Mouse (Mus musculus): ENCODE results near the gene Aldob.

Aldob gene

DNA sequence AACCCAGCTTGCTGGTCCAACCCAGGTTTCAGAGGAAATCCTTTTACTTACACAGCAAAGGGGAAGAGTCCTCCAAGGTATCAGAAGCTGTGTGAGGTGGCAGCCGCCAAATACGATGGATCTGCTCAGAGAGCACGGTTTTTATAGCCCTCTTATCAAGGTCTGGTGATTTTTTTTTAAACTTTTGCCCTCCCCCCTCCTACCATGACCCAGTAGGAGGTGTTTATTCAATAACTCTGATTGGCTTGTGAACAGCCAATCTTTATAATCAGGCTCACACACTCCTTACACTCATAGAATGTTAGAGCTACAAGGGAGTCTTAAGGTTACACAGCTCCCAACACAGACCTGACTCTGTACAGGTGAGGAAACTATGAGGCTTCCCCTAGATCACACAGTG lies at the start of gene Aldob:
Aldob (minus strand) TSS at position 164 of the 400 bp plus-strand sequence.
- DNase-seq (ENCODE audit: low read depth, low spot score): no peak

DNA sequence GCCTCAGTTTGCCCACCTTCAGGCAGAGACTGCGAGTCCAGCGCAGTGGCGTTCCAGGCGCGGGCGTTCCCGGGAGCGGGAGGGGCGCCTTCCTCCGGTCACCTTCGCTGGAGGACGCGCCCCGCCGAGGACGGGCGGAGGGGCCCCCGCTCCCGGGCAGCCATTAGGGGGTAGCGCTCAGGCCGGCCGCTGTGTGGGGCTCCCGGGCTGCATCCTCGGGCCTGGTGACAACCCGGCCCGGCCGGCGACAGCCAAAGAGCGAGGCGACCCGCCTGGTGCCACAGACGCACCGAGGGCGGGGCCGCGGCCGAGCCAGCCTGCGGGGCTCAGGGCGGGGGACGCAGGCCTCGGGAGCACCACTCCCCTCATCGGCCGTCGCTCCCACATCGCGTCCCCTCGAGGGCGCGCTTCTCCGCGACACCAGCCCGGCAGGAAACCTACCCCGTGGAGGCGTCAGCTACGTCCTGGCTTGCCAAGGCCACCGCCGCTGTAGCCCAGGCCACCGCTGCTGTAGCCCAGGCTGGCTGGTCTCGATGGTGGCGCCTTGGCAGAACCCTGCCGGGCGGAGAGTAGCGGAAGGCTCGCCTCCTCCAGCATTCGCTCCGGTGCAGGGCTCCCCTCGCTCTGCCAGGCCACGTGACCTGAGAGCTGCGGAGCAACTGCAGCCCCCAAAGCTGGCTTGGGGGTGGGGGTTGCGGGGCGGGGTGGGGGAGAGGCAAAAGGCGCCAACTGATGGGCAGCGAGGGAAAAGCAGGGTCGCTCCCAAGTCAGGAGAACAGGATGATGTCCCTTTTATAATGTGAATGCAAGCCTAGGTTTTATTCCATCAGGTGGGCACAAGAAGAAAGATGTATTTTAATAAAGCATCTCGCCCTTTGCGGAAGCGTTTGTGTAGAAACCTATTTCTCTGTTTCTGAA lies 48.1 kb upstream of the Aldob start, which contains the start of gene Tmem246:
Tmem246 (minus strand) TSS at position 694 of the 918 bp plus-strand sequence.
- DNase-seq (ENCODE audit: low read depth, low spot score): peak; percentile 56

DNA sequence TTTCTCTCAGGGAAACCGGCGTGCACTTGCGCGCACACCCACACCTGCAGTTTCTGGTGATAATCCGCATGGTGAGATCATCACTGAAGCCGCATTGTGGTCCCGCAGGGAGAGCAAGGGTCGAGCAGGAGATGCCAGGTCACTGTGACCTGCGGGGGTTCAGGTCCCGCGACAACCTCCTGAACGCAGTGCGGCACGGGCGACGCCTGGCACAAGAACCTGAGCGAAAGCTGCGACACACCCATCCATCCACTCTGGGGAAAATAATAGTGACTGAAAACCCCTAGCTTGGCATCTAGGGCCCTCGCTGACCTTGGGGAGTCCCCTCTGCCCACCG lies 47.5 kb upstream of the Aldob start:
- peak; percentile 32 for DNase-seq (ENCODE audit: low read depth, low spot score)

DNA sequence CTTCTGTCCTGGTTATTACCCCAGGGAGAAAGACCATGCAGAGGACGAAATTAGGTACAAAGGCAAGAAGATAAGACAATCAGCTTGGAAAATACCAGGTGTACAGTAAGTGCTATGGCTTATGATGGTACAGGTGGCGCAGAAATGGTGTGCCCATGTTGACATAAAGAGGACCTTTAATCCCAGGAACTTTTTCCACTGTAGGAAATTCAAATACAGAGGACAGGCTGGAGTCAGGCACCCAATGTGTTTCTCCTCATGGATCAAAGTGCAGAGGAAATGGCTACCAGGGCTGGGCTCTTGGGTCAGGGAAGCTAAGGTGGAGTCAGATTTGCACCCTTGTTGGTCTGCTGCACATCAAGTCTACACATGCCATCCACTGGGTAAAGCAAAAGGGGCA lies 40.8 kb upstream of the Aldob start:
- no peak for DNase-seq (ENCODE audit: low read depth, low spot score)

DNA sequence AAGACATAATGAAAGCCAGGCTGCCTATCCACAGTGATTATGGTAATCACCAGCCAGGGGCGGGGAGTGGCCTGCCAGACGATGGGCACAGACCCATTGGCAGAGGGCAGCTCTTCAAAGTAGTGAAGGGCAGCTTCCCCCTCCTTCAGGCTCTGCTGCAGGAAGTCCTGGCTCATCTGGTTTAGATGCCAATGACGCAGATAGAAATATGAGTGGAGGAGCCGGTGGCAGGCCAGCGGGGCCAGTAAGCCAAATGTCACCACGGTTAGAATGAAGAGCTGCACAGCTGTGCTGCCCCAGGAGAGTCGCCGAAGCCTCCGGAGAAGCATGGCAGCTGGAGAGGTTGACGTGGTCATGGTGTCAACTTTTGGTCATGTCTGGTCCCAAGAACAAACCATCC lies 37.5 kb upstream of the Aldob start:
- no peak for DNase-seq (ENCODE audit: low read depth, low spot score)

DNA sequence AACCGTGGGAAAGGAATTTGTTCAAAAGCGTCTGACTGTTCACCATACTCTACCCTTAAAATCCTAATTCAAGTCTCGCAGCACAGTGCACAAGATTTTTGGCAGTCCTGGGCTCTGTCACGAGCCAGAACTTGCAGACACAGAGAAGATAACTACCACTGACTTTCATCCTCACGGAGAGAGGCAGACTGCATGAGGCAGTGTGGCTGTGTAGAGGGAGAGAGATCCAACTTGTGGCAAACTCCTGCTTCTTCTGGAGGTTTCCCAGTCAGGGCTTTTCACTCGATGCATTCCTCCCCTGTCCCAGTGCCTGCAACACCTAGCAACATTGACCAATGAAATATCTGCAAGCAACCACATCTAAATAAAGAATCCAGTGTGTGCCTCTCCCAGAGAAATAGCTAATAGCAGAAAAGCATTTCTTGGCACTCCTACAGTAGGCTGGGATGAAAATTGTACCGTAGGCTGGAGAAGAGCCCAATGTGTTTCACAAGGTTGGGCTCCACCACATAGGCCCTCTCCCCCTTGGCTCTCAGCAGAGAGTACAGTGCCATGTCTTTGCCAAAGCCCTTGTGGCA lies 36.3 kb upstream of the Aldob start:
- DNase-seq (ENCODE audit: low read depth, low spot score): no peak

DNA sequence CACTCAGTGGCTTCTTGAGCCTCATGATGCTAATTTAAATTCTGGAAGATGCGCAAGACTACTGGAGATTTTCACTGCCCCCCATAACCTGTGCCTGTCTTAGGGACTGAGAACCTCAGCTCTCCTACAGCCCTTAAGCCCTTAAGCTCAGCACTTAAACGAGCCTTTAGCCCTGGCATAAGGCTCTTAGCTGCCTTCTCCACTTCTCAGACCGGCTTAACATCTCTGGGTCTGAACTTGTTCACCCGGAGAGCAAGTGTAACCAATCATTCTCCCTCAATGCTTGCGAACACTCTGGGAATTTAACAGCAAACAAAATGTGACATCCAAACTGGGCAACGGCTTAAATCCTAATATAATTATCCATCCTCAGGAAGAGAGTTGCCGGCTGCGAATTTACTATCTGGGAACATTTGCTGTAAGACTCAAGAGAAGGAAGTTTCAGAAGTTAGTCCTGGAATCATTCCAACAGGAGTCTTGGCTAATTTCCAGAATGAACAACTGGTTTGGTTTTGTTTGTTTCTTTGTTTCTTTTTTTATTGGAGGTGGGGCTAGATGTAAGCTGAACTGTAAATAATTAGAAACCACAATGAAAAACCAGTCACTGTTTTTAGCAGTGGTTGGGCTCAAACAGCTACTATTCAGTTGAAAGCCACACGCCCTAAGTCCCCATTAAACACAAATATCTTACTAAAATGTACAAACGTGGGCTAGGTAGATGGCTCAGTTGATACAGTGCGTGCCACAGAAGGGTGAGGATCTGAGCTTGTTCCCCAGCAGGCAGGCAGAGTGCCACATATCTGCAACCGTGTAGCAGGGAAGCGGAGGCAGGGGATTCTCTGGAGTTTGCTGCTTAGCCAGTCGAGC lies 34.9 kb upstream of the Aldob start:
- no peak for DNase-seq (ENCODE audit: low read depth, low spot score)

DNA sequence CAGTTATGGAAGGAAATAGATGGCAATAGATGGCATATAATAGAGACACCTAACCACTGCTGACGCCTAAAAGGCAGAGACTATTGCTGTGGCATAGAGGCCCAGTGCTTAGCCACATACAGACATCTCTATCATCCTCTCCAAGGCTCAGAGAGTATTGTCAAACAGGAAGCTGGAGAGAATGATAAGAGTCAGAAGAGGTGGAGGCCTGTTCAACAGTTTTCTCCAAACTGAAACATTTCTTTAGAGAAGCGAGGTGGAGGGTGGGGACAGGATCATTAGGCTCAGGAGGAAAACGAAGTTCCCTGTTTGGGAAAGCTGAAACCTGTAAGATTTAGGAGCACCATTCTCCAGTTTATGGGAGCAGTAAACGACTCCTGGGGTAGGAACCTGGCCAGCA lies 31.9 kb upstream of the Aldob start:
- DNase-seq (ENCODE audit: low read depth, low spot score): no peak

DNA sequence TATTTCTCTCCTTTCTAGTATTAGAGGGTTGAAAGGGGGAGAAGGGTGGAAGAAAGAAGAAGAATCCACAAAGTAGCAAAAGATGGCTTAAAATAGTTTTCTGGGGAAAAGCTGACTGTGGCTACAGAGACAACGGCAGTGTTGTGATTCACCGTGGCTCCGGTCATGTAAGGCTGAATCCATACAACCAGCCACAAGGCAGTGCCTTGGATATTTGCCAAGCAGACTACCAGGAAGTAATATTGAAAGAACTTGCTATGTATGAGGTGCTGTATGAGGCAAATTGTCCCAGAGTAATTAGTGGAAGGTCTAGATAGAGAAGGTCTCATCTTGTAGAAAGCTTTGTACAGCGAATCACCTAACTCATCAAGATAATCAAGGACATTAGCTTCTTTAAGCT lies 22.8 kb upstream of the Aldob start:
- no peak for DNase-seq (ENCODE audit: low read depth, low spot score)

DNA sequence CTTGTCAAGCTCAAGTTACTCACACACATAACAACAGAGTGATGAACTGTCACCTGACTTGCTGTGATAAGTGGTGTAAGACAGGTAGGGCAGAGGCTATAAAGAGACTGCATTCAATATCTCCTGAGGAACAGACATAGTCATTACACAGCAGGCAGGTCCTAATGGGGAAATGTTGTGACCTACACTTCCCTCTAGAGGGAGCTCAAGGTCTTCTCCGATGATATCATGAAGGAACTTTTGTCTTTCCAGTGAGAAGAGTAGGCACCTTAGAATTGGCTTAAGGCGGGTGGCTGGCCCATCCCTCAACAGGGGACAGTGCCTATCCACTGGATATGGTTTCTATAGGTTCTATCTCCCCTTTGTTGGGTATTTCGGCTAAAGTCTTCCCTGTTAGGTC lies 18.3 kb upstream of the Aldob start:
- peak; percentile 71 for DNase-seq (ENCODE audit: low read depth, low spot score)

DNA sequence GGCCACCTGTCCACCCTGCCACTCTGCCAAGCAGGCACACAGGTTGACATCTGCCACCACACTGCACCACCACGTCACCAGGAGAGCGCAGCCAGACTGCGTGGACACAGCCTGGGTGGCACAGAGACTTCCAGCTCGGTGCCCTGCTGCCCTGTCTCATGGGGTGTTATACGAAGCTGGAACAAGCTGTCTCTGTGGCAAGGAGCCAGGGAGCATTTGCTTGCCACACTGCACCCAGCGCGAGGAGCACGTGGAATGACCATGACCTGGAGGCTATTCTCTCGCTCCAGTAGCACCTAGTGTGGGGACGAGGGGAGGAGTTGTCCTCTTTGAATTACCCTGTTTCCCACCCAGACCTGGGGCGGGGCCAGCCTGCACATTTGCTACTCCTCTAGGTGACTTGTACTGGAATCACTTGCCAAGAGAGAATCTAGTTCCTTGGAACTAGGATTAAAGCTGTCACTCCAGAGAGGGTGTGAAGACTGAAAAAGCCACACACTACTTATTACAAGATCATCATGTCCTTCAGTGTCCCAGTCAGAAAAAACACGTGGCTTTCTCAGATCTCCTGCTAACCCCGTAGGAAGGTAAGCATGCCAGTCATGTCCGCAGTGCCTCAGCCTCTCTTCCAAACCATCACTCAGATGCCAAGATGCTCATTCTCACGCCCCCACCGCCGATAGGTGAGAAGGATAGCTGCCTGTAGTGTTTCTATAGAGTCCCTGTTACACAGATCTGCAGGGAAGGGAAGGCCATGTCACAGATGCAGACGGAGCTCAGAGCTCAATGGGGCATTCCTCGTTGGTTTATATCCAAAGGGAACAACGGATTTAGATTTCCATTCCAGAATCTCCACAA lies 10.8 kb upstream of the Aldob start:
- DNase-seq (ENCODE audit: low read depth, low spot score): no peak

DNA sequence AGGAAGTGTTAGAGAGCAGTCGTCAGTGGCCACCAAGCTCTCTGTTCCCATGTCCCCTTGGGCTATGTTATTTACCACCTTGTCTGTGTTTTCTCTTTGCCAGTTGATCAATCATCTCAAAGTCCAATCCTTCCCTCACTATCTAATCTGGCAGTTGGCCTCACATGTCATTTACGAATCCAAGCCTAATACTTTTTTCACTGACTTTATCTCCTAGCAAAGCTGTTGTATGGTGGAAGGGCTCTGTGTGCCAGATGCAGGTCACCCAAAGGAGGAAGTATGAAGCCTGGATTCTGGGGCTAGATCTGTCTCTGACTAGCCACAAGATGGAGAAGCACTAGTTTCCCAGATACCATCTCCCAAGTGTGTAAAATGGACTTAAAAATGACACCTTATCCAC lies 8.8 kb upstream of the Aldob start:
- DNase-seq (ENCODE audit: low read depth, low spot score): no peak

DNA sequence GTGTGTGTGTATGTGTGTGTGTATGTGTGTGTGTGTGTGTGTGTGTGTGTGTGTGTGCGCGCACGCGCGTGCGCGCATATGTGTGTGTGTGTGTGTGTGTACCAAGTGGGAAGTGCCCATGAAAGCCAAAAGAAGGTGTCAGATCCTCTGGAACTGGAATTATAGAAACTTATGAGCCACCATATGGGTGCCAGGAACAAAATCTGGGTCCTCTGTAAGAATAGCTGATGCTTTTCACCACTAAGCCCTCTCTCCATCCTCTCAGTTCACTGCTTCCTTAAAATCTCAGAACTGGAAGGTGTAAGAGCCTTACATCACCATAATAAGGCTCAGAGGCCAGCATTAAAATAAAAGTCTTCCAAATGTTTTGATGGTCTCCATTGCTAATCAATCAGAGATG lies 8.0 kb upstream of the Aldob start:
- DNase-seq (ENCODE audit: low read depth, low spot score): no peak

DNA sequence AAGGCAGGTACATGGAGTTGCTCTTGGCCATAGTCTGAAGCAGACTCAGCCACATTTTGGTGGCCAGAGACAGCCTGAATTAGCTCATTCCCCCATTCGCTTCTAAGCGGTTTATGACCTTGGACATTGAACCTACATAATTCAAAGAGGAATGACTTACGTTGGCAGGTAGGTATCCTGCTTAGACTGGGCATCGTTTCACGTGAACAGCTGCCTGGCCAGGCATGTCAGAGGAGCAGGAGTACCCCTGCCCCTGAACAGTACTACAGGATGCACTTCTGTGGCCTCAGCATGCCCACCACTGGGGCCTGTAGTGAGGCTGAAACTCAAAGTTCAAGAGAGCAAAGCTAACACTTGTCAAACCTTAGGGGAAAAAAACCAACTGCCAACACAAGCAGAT lies 4.0 kb upstream of the Aldob start:
- DNase-seq (ENCODE audit: low read depth, low spot score): no peak

DNA sequence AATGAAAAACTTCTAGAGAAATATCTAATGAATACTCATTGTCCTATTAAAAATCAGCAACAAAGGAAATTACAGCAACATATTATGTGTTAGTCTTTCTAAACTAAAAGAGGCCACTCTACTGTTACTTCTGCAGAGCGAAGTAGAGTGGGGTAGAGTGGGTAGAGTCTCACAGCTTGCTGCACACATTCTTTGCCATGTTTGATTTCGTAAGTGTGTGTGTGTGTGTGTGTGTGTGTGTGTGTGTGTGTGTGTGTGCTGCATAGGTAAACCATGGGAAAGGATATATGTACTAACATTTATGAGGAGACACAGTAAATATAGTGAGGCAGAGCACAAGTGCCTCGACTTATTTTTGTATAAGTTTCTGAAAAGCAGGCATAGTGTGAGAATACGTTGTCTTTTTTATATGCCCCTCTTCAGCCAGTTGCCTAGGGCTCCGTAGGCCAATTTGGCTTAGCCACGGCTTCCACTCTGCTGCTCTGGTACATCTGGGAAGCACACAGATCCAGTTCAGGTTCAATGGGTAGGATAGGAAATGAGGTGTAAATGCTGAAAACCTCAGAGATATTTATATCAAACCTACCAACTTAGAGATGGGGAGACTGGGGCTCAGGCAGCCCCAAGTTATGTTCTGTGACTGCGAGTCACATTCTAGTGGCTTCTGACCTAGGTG lies 1.7 kb downstream of the Aldob start:
- DNase-seq (ENCODE audit: low read depth, low spot score): no peak

DNA sequence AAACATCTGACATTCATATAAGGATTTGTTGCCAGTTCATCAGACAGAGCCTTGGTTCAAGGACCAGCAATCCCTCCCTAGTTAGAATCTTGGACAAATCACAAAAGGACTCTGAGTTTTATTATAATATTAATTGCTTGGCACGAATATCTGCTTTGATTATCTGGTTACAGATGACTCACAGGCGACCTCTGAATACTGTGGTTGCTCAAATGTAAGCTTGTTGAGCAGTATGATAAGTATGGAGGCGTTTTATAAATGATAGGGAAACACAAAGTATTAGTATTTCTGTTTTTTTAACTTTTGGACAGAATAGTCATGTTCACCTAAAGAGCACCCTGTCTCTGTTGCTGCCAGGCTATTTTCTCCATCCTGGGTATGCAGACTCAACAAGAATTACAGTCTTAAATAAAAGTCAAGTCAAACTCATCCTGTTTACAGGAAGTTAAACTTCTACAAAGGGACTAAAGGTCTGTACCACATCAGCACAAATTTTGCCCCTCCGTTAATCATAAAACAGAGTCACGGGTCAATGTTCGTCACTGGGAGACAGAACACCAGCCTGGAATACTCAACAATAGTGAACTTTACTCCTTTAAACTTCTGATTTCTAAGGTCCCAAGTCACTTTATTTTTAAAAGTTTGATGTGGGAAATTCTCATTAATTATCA lies 2.3 kb downstream of the Aldob start:
- no peak for DNase-seq (ENCODE audit: low read depth, low spot score)

DNA sequence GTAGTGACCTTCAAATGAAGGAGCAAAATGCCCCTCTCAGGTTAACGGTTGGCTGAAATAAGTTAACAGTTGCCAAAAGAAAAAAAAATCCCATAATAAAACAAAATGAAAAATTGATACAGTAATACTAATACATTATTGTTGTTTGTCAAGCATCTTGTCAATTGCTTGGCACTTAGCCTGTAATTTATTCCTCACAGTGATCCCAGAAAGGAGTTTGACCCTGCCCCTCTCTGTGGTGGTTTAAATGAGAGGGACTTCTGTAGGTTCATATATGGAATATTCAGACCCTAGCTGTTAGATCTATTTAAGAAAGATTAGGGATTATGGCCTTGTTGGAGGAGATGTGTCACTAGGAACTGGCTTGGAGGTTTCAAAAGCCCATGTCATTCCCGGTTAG lies 3.3 kb downstream of the Aldob start:
- DNase-seq (ENCODE audit: low read depth, low spot score): no peak

DNA sequence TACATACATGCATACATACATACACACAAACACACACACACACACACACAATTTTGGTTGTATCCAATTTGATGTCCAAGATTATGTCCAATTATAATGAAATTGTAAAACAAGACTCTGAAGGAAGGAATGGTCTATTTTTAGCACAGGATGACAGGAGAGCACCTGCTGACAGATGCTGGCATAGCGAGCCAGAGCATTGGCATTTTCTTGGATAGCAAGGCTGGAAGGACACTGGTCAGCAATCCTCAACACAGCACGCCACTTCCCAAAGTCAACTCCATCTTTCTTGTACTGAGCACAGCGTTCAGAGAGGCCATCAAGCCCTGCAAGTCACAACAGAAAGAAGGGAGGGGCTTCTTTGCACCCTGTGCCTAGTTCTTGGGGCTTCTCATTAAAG lies 8.4 kb downstream of the Aldob start:
- DNase-seq (ENCODE audit: low read depth, low spot score): no peak

DNA sequence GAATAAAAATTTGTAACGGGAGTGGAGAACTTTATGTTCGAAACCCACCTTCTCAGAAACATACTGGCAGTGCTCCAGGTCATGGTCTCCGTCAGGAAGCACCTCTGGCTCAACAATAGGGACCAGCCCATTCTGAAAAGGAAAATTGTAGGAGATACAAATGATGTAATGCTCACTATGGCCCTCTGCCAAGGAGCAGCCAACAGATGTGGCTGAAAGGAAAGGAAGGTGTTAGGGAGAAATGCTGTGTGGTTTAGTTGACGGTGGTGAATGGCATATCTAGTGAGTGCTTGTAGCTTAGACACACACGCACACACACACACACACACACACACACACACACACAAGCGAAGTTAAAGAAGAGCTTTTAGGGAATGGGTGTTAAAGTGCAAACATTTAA lies 9.7 kb downstream of the Aldob start:
- no peak for DNase-seq (ENCODE audit: low read depth, low spot score)

DNA sequence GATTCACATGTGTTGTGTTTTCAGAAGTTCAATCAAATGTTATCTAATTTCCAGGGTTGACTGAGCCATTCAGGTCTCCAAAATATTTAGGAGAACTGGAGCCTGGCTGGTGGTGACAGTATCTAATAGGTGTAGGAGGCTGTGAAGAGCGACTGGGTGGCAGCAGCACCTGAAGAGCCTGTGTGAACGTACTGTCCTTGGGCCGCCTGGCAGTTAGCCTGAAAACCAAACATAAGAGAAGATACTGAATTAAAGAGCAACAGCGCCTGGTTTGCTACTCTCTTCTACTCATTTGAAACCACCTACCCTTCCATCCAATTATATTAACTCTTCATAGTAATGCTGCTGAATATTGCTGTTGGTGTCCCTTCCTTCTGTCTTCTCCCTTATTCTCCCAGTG lies 12.7 kb downstream of the Aldob start:
- DNase-seq (ENCODE audit: low read depth, low spot score): no peak

All from forelimb bud, embryonic 11.5 days (tissue).